Mouse (Mus musculus): ENCODE data around the gene Olfr582.

Olfr582 gene

DNA sequence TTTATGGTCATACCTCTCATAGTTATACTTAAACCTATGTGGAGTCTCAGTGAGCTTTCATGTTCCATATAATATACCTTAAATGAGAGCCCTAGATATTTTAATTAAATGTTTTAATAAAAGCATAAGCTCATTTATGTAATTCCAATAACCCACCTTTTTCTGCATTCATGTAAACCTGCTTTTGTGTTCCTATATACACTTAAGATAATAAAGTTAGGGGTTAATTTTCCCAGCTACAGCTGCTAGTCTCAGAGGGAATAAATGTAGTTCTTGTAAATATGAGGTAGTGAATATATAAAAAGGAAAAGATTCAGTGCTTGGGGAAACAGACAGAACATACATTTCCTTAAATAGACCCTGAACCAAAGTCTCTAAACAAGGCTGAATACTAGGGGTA lies at the start of gene Olfr582:
TSS of gene Olfr582 (plus strand) at position 301 of the 400 bp plus-strand sequence.
- no peak for DNase-seq (ENCODE audit: low read depth, low spot score)

DNA sequence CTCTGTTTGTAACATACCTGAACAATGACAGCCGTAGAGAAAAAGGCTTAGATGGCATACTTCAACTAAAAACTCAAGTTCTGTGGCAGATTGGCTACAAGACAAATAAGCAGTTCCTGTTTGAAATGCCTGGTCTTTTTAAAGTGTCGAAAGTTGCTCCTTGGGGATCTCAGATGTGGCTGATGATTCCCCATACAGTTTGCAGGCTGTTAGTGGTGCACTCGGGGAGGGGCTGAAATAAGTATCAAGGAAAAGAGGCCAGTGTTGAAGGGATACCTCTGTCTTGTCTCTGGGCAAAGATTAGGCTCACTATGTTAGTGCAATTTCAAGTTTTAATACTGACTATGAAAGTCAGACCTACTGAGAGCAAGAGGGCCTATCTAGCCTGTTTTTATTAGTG lies 48.6 kb upstream of the Olfr582 start, which contains the start of gene Olfr578:
TSS of gene Olfr578 (minus strand) at position 101 of the 400 bp plus-strand sequence.
- DNase-seq (ENCODE audit: low read depth, low spot score): no peak

DNA sequence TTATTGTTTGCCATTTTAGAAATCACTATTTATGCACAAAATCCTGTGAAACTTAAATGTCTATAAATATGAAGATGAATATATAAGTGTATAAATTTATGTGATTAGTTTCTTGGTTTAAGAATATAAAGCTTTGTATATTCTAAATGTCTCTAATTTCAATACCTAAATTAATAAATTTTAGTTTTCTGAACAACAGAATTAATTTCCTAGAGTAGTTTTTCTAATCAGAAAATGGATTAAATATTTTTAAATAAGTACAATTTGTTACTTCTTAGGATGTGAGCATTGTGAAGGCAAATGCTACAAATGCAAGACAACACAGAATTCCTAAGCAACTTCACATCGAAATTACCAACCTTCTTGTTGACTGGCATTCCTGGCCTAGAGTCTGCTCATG lies 13.2 kb downstream of the Olfr582 start, which contains the start of gene Olfr583:
TSS of gene Olfr583 (plus strand) at position 301 of the 400 bp plus-strand sequence.
- no peak for DNase-seq (ENCODE audit: low read depth, low spot score)

DNA sequence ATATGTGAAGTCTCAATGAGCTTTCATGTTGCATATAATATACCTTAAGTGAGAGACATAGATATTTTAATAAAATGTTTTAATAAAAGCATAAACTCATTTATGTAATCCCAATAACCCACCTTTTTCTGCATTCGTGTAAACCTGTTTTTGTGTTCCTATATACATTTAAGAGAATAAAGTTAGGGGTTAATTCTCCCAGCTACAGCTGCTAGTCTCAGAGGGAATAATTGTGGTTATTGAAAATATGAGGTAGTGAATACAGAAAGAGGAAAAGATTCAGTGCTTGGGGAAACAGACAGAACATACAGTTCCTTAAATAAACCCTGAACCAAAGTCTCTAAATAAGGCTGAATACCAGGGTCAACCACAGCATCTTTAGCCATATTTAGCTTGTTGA lies 43.8 kb downstream of the Olfr582 start, which contains the start of gene Olfr584:
TSS of gene Olfr584 (plus strand) at position 301 of the 400 bp plus-strand sequence.
- DNase-seq (ENCODE audit: low read depth, low spot score): no peak

Data from mesoderm, embryonic 11.5 days (tissue).